28 mouse cellular contexts compared by ENCODE assay signal in genomic region chr2:74559822-74560221, GRCm38 (mm10).
"Had no signal": no experiment of that assay in that cellular context is flagged by ENCODE, and none has a peak within 500 bp of the region (broad histone marks: within the 10 kb centered on the region; RNA-seq: fewer than 3 reads in every experiment).

No protein-coding gene starts in this region.

- H3K27me3 ChIP-seq: heart, embryonic 13.5 days; heart, embryonic 15.5 days; hindbrain, embryonic 12.5 days; intestine, embryonic 15.5 days; limb, embryonic 12.5 days had no signal

- H3K4me1 ChIP-seq: heart, embryonic 15.5 days; hindbrain, embryonic 10.5 days; hindbrain, embryonic 12.5 days; intestine, embryonic 15.5 days; limb, embryonic 10.5 days had no signal

- DNase-seq: gastrocnemius, adult 2 months; gastrocnemius, postnatal 10 days; gastrocnemius, postnatal 36 days; heart, adult 11 months; heart, adult 2 months; heart, postnatal 14 days; heart, postnatal 4 days; kidney, adult 18-20 months; kidney, adult 8-10 months; kidney, postnatal 10 days; kidney, postnatal 25 days; kidney, postnatal 4 days; liver had no signal

- H3K27ac ChIP-seq: gastrocnemius, adult 2 months; heart, adult 2 months; heart, embryonic 13.5 days; heart, embryonic 15.5 days; hindbrain, embryonic 10.5 days; hindbrain, embryonic 12.5 days; hindbrain, embryonic 14.5 days; intestine, embryonic 15.5 days; layer of hippocampus, adult 2 months; left cerebral cortex, adult 2 months; limb, embryonic 10.5 days; limb, embryonic 12.5 days had no signal

- H3K9ac ChIP-seq: heart, embryonic 13.5 days; heart, embryonic 15.5 days; hindbrain, embryonic 12.5 days; hindbrain, embryonic 14.5 days; intestine, embryonic 15.5 days; limb, embryonic 12.5 days had no signal

- ATAC-seq: hindbrain, embryonic 16.5 days; inflammation-experienced regulatory T-cells, adult 6 months; intestine, embryonic 15.5 days; intestine, postnatal 0 days had no signal

- H3K36me3 ChIP-seq: heart, embryonic 15.5 days had no signal

- H3K9me3 ChIP-seq: heart, embryonic 13.5 days; heart, embryonic 15.5 days; hindbrain, embryonic 10.5 days; hindbrain, embryonic 12.5 days; intestine, embryonic 15.5 days; limb, embryonic 10.5 days; limb, embryonic 12.5 days had no signal

- H3K4me2 ChIP-seq: heart, embryonic 11.5 days; heart, embryonic 13.5 days; heart, embryonic 15.5 days; hindbrain, embryonic 12.5 days; hindbrain, embryonic 14.5 days; intestine, embryonic 15.5 days; limb, embryonic 12.5 days; liver, embryonic 11.5 days had no signal

- H3K4me3 ChIP-seq: gastrocnemius, adult 2 months; heart, adult 2 months; heart, embryonic 13.5 days; heart, embryonic 15.5 days; hindbrain, embryonic 10.5 days; hindbrain, embryonic 12.5 days; intestine, embryonic 15.5 days; layer of hippocampus, adult 2 months; left cerebral cortex, adult 2 months; limb, embryonic 10.5 days; limb, embryonic 12.5 days had no signal
